Mouse (Mus musculus): Measurements from ENCODE around the gene Pdzd8.

Gene Pdzd8

DNA sequence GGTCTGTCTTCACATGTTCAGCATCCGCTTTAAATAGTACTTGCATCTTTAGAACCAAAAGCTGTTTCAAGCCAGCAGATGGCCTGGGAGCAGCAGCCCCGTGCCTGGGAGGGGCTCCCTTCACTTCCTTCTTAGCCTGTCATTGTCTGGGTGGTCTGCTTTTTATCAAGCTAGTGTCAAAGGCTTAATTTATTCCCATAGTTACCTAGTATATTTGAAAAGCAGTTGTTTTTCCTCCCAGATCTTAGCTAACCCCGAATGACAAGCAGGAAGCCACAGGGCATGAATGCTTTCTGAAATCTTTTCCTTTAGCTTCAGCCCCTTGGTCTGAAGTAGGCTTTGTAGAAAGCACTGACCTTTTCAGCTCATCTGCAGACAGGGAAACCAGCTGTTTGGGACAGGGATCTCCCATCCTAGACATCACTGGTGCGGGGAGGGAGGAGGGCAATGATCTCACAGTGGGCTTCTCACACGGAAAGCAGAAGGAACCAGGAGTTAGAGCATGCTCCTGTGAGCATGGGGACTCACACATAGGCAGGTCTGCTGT lies 78.1 kb downstream of the Pdzd8 start:
- DNase-seq (ENCODE audit: low spot score): peak; percentile 16

DNA sequence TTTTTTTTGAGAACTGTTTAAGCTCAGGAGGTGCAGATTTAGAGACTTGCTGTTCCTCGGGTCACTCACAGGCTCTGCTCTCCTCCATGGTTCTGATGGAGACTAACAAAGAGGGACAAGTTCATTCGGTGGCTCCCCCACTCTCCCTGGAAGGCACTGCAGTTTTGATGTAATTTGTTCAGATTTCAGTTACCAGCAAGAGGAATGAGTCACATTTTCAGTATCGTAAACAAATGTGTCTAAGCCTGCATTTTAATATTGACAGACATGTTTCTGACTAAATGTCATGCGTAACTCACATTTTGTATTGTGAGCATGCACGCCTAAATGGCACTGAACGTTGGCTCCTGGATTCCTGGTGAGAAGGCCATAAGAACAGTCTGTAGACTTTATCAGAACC lies 79.7 kb downstream of the Pdzd8 start:
- no peak for DNase-seq (ENCODE audit: low spot score)

DNA sequence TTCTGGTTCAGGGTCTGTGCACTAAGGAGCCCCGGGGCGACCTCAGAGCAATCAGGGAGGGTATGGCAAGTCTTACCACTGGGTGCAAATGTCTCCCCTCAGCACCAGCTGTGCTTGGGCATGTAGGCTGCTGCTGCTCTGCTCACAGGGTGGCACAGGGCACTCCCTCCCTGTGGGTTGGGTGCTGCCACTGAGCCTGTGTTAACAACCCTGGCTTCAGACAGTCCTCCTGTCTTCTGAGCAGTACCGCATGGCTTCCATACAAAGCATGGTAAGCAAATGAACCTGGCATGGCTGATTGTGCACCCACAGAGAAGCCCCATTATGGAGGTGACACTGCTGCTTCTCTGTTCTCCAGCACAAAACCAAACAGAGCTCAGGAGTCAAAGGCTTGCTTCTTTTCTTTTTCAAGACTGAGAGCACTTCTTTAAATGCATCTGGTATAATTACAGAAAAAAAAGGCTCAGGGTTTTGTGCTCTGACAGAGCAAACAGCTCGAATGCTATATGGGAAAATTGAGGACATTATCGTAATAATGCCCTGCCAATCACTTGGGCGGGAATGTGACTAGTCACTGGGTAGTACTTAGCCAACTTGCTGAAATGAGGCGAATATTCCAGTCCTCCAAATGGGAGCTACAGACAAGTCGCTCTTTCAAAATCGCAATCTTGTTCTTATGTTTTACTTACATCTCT lies 80.6 kb downstream of the Pdzd8 start:
- DNase-seq (ENCODE audit: low spot score): no peak

DNA sequence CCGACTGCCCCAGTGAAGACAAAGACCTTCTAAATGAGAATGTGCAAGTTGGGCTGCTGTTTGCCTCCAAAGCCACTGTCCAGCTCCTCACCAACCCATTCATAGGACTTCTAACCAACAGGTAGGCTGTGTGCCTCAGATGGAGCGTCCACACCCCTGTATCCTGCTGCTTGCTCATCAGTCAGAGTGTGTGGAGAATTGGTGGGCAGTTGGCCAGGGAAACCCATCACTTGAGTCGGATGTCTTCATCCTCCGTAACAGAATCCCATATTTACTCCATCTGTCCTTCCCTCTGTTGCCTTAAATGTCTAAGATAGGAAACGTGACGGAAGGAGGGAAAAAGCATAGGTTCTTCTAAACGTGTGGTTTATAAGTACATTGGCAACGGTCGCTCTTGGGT lies 82.4 kb downstream of the Pdzd8 start:
- DNase-seq (ENCODE audit: low spot score): no peak

DNA sequence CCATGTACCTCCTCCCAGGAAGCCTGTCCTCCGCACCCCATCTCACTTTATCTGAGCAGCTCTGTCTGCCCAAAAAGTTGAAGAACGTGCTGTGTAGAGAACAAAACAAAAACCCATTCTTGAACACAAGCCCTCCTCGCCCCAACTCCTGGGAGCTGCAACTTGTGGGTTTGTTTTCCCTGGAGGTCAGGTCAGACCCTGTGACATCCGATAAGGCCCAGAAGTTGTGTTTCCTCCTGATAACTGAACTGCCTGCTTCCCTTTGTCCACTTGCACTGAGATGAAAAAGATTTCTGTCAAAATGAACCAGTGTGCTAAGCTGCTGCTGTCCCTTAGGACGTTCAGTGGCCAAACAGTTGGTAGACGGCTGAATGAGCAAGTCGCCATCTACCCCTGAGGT lies 84.0 kb downstream of the Pdzd8 start:
- peak; percentile 16 for DNase-seq (ENCODE audit: low spot score)

DNA sequence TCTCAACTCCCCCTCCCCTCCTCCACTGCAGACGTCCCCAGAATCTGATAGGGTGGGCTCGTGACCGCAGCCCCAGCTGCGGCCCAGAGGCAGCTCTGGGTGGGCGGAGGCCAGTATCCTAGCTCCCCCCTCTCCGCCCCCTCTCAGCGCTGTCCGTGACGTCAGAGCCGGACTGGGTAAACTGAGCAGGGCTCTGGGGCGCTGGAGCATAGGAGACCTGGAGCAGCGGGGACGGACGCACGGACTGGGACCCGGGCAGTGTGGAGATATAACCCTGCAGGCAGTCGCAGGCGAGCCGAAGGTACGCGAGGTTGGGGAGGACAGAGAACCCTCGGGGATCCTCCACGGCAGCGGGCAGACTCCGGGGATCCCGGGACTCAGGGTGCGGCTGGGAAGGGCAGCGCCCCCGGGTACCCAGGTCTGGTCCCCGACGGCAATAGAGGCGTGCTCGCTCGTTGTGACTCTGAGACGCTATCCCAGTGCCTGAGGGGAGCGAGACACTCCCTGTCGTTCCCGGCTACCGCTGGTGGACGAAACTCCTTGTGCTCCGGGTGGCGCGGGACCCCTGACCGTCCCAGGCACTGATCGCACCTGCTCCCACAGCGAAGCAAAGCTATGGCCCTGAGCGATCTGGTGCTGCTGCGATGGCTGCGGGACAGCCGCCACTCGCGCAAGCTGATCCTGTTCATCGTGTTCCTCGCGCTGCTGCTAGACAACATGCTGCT lies 84.7 kb downstream of the Pdzd8 start, which contains the start of gene Slc18a2:
TSS of gene Slc18a2 (plus strand) at position 179 of the 725 bp plus-strand sequence.
- peak; percentile 63 for DNase-seq (ENCODE audit: low spot score)

DNA sequence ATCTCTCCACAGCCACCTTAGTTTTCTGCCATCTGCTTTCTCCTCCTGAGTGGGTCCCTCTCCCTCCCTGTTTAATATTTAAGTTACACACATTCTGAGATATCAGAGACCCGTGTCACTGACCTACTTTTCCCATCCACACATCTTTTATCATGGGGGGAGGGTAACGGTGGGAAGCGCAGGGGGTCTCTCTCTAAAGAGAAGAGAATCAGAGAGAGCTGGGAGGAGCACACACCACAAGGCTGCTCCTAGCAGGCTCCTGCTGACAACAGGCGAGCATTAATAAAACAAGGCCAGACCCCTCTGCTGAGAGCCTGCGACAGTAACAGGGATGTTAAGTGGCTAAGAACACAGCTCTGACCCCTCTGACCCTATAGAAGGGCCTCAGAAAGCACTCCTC lies 85.9 kb downstream of the Pdzd8 start:
- DNase-seq (ENCODE audit: low spot score): no peak

DNA sequence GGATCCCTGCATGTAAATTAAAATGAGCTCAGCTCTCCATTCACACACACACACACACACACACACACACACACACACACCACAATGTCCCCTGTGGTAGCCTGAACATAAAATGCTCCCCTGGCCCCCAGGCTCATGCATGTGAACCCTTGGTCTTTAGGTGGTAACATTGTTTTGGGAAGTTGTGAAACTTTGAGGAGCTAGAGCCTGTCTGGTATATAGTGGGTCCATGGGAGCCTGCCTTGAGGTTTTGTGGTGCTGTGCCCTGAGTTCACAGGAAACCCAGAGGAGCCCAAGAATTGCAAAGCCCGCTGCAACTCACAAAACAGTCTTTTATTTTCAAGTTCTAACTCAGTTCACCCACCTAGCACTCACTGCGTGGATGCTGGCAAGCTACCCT lies 92.9 kb downstream of the Pdzd8 start:
- DNase-seq (ENCODE audit: low spot score): no peak

DNA sequence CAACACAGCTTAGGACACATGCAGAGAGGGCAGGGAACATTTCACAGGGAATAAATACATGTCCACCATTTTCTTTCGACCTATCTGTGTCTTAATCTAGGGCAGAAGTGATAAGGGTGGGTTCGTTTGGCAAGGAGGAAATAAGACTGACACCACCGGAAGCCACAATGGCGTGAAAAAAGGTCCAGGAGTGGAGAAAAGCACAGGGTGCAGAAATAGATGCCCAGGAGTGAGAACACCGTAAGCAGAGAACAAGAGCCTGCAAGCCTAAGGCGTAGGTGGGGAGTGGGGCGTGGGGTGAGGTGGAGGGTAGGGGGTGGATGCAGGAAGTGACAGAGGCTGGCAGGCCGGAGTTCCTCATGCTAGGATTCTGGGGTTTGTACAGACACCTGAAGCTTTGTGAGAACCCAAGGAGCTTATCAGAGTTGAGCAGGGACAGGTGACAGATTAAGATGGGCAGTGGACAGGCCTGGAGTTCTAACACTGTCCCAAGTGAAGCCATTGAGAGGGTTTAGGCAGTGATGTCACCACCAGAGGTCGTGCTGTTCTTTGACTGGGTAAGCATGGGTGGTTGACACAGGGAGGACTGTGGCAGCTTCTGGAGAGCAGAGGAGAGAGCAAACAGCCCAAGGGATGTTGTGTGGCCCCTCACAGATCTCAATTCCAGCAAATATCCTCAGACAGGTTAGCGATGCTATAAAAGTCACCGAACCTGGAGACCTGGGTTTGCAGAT lies 96.9 kb downstream of the Pdzd8 start:
- no peak for DNase-seq (ENCODE audit: low spot score)

DNA sequence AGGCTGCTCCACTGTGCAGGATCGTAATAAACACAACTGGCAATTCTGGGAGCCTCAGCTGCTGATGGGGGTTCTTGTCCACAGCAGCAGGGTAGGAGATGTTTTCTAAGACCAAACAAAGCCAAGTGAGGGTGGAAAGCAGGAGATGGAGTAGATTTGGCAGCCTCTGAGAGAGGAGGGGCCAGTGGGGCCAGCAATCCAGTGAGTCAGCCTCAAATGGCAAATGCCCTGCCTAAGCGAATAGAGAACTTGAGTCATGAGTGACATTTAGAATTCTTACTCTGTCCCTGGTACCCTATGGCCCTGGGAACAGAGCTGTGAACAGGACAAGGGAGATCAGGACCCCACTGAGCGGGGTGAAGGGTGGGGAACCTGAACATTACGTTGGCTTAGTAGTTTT lies 97.4 kb downstream of the Pdzd8 start:
- DNase-seq (ENCODE audit: low spot score): no peak
